Mouse (Mus musculus) bone marrow, adult 2 months (tissue): ENCODE data around the gene Acaa1a. TPM values are rescaled to one million over a fixed set of nuclear protein-coding genes. Genes with fewer than 3 reads are reported as not detected.

Experiments used
- H3K27ac ChIP-seq: fragments of 200-500 bp; 2 replicates; pipeline ENCODE4 v1.5.1; 2012; ENCODE audit warnings: low read depth, mild to moderate bottlenecking, control low read depth, inconsistent platforms, low read length; ENCODE audit not compliant: control insufficient read depth, poor library complexity, insufficient read depth
- H3K4me1 ChIP-seq: fragments of 200-500 bp; 2 replicates; pipeline ENCODE4 v1.6.1; 2011; ENCODE audit warnings: low read length; ENCODE audit not compliant: control insufficient read depth, insufficient read depth
- H3K4me3 ChIP-seq: fragments of 200-500 bp; replicated peaks from 2 replicates; pipeline ENCODE3; 2011; ENCODE audit warnings: mild to moderate bottlenecking, low read depth, low read length, control low read depth; ENCODE audit not compliant: control insufficient read depth
- CTCF ChIP-seq: fragments of 200-500 bp; IDR thresholded peaks from 2 replicates; pipeline ENCODE4 v1.5.1; 2011; ENCODE audit warnings: low read length, control low read depth; ENCODE audit not compliant: control insufficient read depth, insufficient read depth
- POLR2A ChIP-seq: fragments of 200-500 bp; IDR thresholded peaks from 2 replicates; pipeline ENCODE4 v1.6.1; 2011; ENCODE audit warnings: low read depth, mild to moderate bottlenecking, control low read depth, low read length, borderline replicate concordance; ENCODE audit not compliant: control insufficient read depth
- WGBS: fragments of 180-500 bp; shearing (Covaris S2); methylation state at CpG from one replicate; pipeline ENCODE4 v1.1.7; 2018; 5-methylcytosine and 5-hydroxymethylcytosine counted together
- polyA plus RNA-seq: library from polyadenylated mRNA; stranded (reverse); fragments of >200 nt; gene quantifications from 2 replicates; pipeline ENCODE4 v1.2.4, GENCODE M21; 2011; ENCODE audit warnings: low replicate concordance; ENCODE audit not compliant: missing spikeins, insufficient read depth, insufficient read length

Gene Acaa1a
- polyA plus RNA-seq = 25.2 and 53.7 TPM in 2 replicates

DNA sequence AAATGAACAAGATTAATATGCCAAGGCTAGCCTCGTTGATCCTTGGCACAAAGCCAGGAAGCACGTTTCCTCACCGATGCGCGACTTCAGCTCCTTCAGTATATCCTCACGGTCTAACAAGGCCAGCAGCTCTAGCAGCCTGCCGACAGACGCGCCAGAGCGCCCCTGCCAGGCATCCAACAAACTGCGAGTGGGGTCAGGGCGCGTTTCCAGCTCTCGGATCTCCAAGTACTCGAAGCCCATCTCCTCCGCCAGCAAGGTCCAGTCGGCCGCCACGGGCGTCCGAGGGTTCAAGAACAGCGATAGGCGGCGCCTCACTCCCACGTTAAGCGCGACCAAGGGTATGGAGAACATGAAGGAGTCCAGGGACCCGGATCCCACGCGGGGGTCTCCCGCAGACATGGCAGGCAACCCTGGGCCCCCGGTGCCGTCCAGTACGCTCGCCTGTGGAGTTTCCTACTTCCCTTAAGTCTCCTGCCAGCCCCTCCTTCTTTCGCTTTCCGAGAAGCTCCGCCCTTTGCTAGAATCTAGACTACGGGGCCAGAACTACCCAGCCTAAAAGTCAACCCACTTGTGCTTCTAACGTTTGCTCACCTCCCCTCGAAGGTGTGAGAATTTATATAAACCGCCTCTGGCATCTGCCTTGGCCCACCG is at the start of gene Acaa1a:
Gene Acaa1a (plus strand): TSS at position 119 of the 654 bp plus-strand sequence.
- TF ChIP-seq POLR2A (peak; percentile 51; the same call in 1 of the 2 replicates), CTCF (no peak)
- peak within 1 kb of the TSS; percentile 91 for H3K4me3 ChIP-seq
- H3K27ac ChIP-seq = peak within 1 kb of the TSS; percentile 93
- H3K4me1 ChIP-seq = peaks cover 5% of the 10 kb centered on the region; the same call in 1 of the 2 replicates
- under 1% methylated on average over 43 of the region's 43 CpGs for WGBS

DNA sequence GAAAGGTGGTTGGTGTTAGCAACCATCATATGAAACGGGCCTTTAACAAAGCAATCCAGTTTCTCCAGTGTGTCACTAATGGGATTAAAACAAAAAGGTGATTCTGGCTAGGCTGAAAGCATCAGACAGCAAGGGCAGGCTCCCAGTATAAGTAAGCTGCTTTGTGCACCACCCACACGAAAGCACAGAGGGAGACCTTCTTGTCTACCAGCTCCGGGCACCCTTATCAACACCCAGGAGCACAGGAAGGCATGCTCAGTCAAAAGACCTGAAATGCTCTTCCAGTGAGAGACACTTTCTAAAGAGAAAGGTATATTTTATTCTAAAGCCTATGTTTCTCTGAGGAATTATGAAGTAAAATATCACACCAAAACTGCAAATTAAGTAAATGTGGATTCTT is 48.7 kb upstream of the Acaa1a start:
- Histone ChIP-seq H3K27ac (no peak overlapping the region), H3K4me3 (no peak overlapping the region), H3K4me1 (no peaks in the 10 kb centered on the region)
- TF ChIP-seq CTCF (no peak), POLR2A (no peak)
- 79% methylated on average over 3 of the region's 3 CpGs for WGBS

DNA sequence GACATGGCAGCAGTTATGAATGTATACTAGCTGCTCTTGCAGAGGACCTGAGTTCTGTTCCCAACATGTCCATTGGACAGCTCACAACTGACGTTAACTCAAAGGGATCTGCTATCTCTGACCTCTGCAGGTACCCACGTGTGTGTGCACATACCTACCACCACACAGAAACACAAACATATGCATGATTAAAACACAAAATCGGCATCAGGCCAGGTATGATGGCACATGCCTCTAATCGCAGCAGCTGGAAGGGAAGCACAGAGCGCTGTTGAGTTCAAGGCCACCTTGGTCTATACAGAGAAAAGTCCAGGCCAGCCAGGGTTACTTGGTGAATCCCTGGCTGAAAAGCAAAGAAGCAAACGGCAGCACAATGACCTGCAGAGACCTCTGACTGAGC is 41.8 kb upstream of the Acaa1a start:
- WGBS = 88% methylated on average over 6 of the region's 6 CpGs

DNA sequence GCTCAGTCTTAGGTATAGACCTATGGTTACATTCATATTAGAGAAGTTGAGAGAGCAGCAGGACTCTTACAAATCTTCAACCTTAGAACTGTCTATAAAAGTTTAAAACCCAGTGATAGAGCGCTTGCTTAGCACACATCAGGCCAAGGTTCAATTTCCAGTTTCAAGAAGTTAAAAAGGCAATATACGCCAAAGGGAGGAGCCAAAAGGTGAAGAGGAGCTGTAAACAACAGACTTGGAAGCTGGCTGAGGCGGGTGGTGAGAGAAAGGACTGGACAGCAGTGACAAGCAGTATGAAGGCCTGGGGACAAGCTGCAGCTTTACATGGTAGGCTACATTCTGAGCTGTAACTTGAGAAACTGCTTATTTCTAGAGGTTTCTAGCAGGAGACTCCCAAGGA is 40.9 kb upstream of the Acaa1a start:
- Histone ChIP-seq H3K27ac (no peak overlapping the region), H3K4me3 (no peak overlapping the region), H3K4me1 (no peaks in the 10 kb centered on the region)
- TF ChIP-seq CTCF (no peak), POLR2A (no peak)
- 87% methylated on average over 3 of the region's 3 CpGs for WGBS

More for the DNA sequence above, 41.8 kb upstream of the Acaa1a start:
- no peak overlapping the region for H3K27ac ChIP-seq
- no peaks in the 10 kb centered on the region for H3K4me1 ChIP-seq
- no peak for TF ChIP-seq CTCF
- H3K4me3 ChIP-seq = no peak overlapping the region

DNA sequence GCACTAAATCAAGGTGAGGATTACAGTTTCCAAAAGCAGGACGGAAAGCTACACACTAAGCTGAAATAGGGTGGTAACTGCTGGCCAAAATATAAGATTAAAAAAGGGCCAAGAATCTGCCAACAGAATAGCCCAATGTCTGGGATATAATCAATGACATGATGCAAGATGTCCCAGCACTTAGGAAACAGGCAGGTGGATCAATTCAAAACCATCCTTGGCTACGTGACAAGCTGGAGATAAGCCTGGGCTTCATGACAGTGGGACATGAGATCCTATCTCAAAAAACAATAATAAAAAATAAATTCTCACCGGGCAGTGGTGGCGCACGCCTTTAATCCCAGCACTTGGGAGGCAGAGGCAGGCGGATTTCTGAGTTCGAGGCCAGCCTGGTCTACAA is 33.6 kb upstream of the Acaa1a start:
- Histone ChIP-seq H3K27ac (no peak overlapping the region), H3K4me3 (no peak overlapping the region), H3K4me1 (no peaks in the 10 kb centered on the region)
- WGBS = 92% methylated on average over 7 of the region's 7 CpGs
- TF ChIP-seq CTCF = no peak
- no peak for TF ChIP-seq POLR2A

DNA sequence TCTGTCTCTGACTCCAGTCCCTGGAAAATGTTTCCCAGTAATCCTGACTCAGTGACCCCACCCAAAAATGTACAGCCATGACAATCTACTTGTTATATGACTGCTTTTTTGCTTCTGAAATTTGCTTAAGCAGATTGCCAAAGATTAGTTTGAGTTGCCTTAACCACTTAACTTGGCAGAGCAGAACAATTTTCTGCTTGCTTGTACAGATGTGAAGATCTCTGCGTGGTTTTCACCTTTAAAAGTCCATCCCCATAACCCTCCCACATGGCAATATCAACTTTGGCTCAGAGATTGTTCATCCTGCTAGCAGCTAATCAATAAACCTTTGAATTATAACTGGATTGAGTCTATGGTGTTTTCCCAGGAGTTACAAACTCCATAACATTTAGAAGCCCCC is 30.4 kb upstream of the Acaa1a start:
- WGBS = 74% methylated on average over 1 of the region's 1 CpGs
- no peak for TF ChIP-seq CTCF
- no peak for TF ChIP-seq POLR2A
- no peaks in the 10 kb centered on the region; the same call in 1 of the 2 replicates for H3K4me1 ChIP-seq

DNA sequence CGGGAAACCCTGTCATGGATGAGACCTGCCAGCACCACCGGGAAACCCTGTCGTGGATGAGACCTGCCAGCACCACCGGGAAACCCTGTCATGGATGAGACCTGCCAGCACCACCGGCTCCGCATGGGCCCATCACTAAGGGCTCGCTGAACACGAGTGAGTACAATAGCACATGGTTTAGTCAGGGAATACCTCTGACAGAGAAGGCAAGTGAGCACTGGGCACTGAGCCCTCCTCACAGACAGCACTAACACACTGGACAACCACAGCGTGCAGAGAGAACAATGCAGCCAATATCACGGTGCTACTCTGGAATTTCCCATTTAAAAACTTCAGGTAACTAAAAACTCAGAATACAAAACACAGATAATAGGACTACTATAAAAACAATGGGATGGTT is 26.4 kb upstream of the Acaa1a start:
- no peak overlapping the region for H3K27ac ChIP-seq
- H3K4me3 ChIP-seq = no peak overlapping the region
- WGBS = 93% methylated on average over 10 of the region's 10 CpGs
- no peaks in the 10 kb centered on the region; the same call in 1 of the 2 replicates for H3K4me1 ChIP-seq
- no peak for TF ChIP-seq CTCF
- no peak for TF ChIP-seq POLR2A

More for the DNA sequence above, 30.4 kb upstream of the Acaa1a start:
- Histone ChIP-seq H3K4me3 (no peak overlapping the region), H3K27ac (no peak overlapping the region)

DNA sequence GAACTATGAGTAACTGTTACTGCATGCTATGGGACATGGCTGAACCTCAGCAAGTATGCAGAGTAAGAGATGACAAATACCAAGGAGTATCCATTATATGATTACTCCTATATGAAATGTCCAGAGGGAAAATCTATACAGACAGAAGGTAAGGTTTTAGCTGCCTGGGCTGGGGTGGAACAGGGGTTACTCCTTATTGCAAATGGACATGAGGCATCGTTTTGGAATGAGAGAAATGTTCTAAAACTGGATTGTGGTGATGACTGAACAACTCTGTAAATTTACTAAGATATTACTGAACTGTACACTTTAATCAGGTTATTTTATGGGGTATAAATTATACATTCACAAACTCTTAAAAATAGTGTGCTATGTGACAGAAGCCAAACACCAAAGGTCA is 20.6 kb upstream of the Acaa1a start:
- Histone ChIP-seq H3K4me3 (no peak overlapping the region), H3K27ac (no peak overlapping the region), H3K4me1 (peaks cover 2% of the 10 kb centered on the region; the same call in 1 of the 2 replicates)
- TF ChIP-seq POLR2A (no peak), CTCF (no peak)
- 83% methylated on average over 1 of the region's 1 CpGs for WGBS
